Comparison of ENCODE assay signal across 13 mouse cellular contexts in genomic region chr16:44545153-44545552, GRCm38 (mm10). TPM values are rescaled to one million over a fixed set of nuclear protein-coding genes. Genes with fewer than 3 reads are reported as not detected.
DNase-seq lines count a peak whose midpoint lies in the region; ATAC-seq and TF ChIP-seq lines count a peak whose summit lies in the region.
"Had no signal": no experiment of that assay in that cellular context is flagged by ENCODE, and none has a peak within 500 bp of the region (broad histone marks: within the 10 kb centered on the region; RNA-seq: fewer than 3 reads in every experiment).

No protein-coding gene starts in this region.

- peaks cover 5% of the 10 kb centered on the region; the same call in 1 of the 2 replicates for H3K36me3 ChIP-seq in lung, embryonic 14.5 days (ENCODE audit: insufficient read depth)
- peaks cover 4% of the 10 kb centered on the region; the same call in 1 of the 2 replicates for H3K36me3 ChIP-seq in embryonic facial prominence, embryonic 15.5 days
- H3K36me3 ChIP-seq in limb, embryonic 13.5 days = peaks cover 33% of the 10 kb centered on the region
- H3K36me3 ChIP-seq in neural tube, embryonic 13.5 days = no peaks in the 10 kb centered on the region
- no peaks in the 10 kb centered on the region for H3K36me3 ChIP-seq in liver, postnatal 0 days (replicated peaks; ENCODE audit: insufficient read depth, low read length)

- 39% methylated on average over 7 of the region's 7 CpGs for WGBS in lung, embryonic 14.5 days
- WGBS in embryonic facial prominence, embryonic 15.5 days = 13% methylated on average over 7 of the region's 7 CpGs
- 27% methylated on average over 7 of the region's 7 CpGs for WGBS in limb, embryonic 13.5 days
- WGBS in neural tube, embryonic 13.5 days = 24% methylated on average over 7 of the region's 7 CpGs
- 65% methylated on average over 7 of the region's 7 CpGs for WGBS in liver, postnatal 0 days (ENCODE audit: insufficient replicate concordance)

- H3K9me3 ChIP-seq in lung, embryonic 14.5 days (ENCODE audit: low read depth, low read length) = no peaks in the 10 kb centered on the region
- no peaks in the 10 kb centered on the region for H3K9me3 ChIP-seq in embryonic facial prominence, embryonic 15.5 days (replicated peaks)
- no peaks in the 10 kb centered on the region for H3K9me3 ChIP-seq in limb, embryonic 13.5 days
- no peaks in the 10 kb centered on the region for H3K9me3 ChIP-seq in neural tube, embryonic 13.5 days
- H3K9me3 ChIP-seq in liver, postnatal 0 days (ENCODE audit: low read length) = no peaks in the 10 kb centered on the region

- TF ChIP-seq CTCF in lung, embryonic 14.5 days (IDR thresholded peaks at IDR 0.05; ENCODE audit: low read depth) = no peak
- TF ChIP-seq CTCF in liver, postnatal 0 days (IDR thresholded peaks at IDR 0.05; ENCODE audit: low read depth) = no peak

- DNase-seq in lung, embryonic 14.5 days = no peak
- DNase-seq in lung, postnatal 14 days = no peak
- no peak for DNase-seq in liver, postnatal 0 days
- DNase-seq in urinary bladder, postnatal 14 days (ENCODE audit: low spot score) = no peak
- DNase-seq: embryo, embryonic 11 days; gastrocnemius, postnatal 14 days; kidney, postnatal 36 days; lung, adult 2 months; thymus, postnatal 4 days had no signal

- peak overlapping the region; percentile 36; the same call in 1 of the 2 replicates for H3K27ac ChIP-seq in lung, embryonic 14.5 days (ENCODE audit: low read depth)
- H3K27ac ChIP-seq in embryonic facial prominence, embryonic 15.5 days (replicated peaks) = peak overlapping the region; percentile 71
- peak overlapping the region; percentile 6; the same call in 1 of the 2 replicates for H3K27ac ChIP-seq in limb, embryonic 13.5 days
- 0 out of 2 replicates have a peak overlapping the region, but pooled peaks have one; percentile 13 for H3K27ac ChIP-seq in neural tube, embryonic 13.5 days (replicated peaks)
- H3K27ac ChIP-seq in liver, postnatal 0 days (ENCODE audit: low read depth) = no peak overlapping the region

- no peak overlapping the region for H3K4me3 ChIP-seq in lung, embryonic 14.5 days (ENCODE audit: low read depth, low read length)
- H3K4me3 ChIP-seq in embryonic facial prominence, embryonic 15.5 days (replicated peaks) = no peak overlapping the region
- no peak overlapping the region for H3K4me3 ChIP-seq in limb, embryonic 13.5 days
- no peak overlapping the region for H3K4me3 ChIP-seq in neural tube, embryonic 13.5 days
- no peak overlapping the region for H3K4me3 ChIP-seq in liver, postnatal 0 days (ENCODE audit: low read depth, low read length)

- TF ChIP-seq EP300 in liver, postnatal 0 days (IDR thresholded peaks at IDR 0.05; ENCODE audit: low read depth) = no peak

- no peaks in the 10 kb centered on the region for H3K27me3 ChIP-seq in lung, embryonic 14.5 days (ENCODE audit: insufficient read depth, low read length)
- H3K27me3 ChIP-seq in embryonic facial prominence, embryonic 15.5 days = no peaks in the 10 kb centered on the region
- no peaks in the 10 kb centered on the region for H3K27me3 ChIP-seq in limb, embryonic 13.5 days
- H3K27me3 ChIP-seq in neural tube, embryonic 13.5 days = no peaks in the 10 kb centered on the region
- H3K27me3 ChIP-seq in liver, postnatal 0 days (ENCODE audit: insufficient read depth, low read length) = no peaks in the 10 kb centered on the region

- no peak overlapping the region for H3K4me2 ChIP-seq in lung, embryonic 14.5 days
- peak overlapping the region; percentile 21; the same call in 1 of the 2 replicates for H3K4me2 ChIP-seq in embryonic facial prominence, embryonic 15.5 days (replicated peaks)
- H3K4me2 ChIP-seq in limb, embryonic 13.5 days (replicated peaks) = peak overlapping the region; percentile 16; the same call in 1 of the 2 replicates
- H3K4me2 ChIP-seq in neural tube, embryonic 13.5 days = peak overlapping the region; percentile 21
- no peak overlapping the region for H3K4me2 ChIP-seq in liver, postnatal 0 days (ENCODE audit: low read depth, low read length)

- H3K9ac ChIP-seq in lung, embryonic 14.5 days = no peak overlapping the region
- H3K9ac ChIP-seq in embryonic facial prominence, embryonic 15.5 days = no peak overlapping the region
- 0 out of 2 replicates have a peak overlapping the region, but pooled peaks have one; percentile 35 for H3K9ac ChIP-seq in limb, embryonic 13.5 days
- no peak overlapping the region for H3K9ac ChIP-seq in neural tube, embryonic 13.5 days
- H3K9ac ChIP-seq in liver, postnatal 0 days (replicated peaks) = no peak overlapping the region

- ATAC-seq in lung, embryonic 14.5 days (ENCODE audit: insufficient read depth) = no peak
- ATAC-seq in embryonic facial prominence, embryonic 15.5 days (ENCODE audit: insufficient number of reproducible peaks, low FRiP score, low TSS enrichment, low read depth) = no peak
- no peak for ATAC-seq in limb, embryonic 13.5 days (ENCODE audit: low FRiP score, low read depth)
- no peak for ATAC-seq in neural tube, embryonic 13.5 days (ENCODE audit: low read depth)
- ATAC-seq in liver, postnatal 0 days = no peak
- ATAC-seq: intestine, embryonic 16.5 days had no signal

- peaks cover 57% of the 10 kb centered on the region for H3K4me1 ChIP-seq in lung, embryonic 14.5 days (ENCODE audit: insufficient read depth)
- H3K4me1 ChIP-seq in embryonic facial prominence, embryonic 15.5 days = peaks cover 89% of the 10 kb centered on the region
- peaks cover 96% of the 10 kb centered on the region for H3K4me1 ChIP-seq in limb, embryonic 13.5 days
- H3K4me1 ChIP-seq in neural tube, embryonic 13.5 days (replicated peaks) = peaks cover 86% of the 10 kb centered on the region
- H3K4me1 ChIP-seq in liver, postnatal 0 days (ENCODE audit: insufficient read depth) = no peaks in the 10 kb centered on the region

RNA-seq across cellular contexts. Expression of gene Boc, which starts 13.5 kb away (rescaled TPM):
- polyA plus RNA-seq in lung, embryonic 14.5 days (2014; fragmentation: Nextera tagmentation; extraction: Ambion mirVana) = 36.4 and 38.8 TPM in 2 replicates
- 42.3 and 49.1 TPM in 2 replicates for polyA plus RNA-seq in embryonic facial prominence, embryonic 15.5 days (2015; fragmentation: Nextera tagmentation; extraction: Ambion mirVana)
- polyA plus RNA-seq in limb, embryonic 13.5 days (2015; fragmentation: Nextera tagmentation; extraction: Ambion mirVana) = 58.7 and 63.5 TPM in 2 replicates
- 11.5 and 14.4 TPM in 2 replicates for polyA plus RNA-seq in neural tube, embryonic 13.5 days (2015; fragmentation: Nextera tagmentation; extraction: Ambion mirVana)
- polyA plus RNA-seq in liver, postnatal 0 days (2015; fragmentation: Nextera tagmentation; extraction: Ambion mirVana) = 0.14 and 0.17 TPM in 2 replicates

Comparison
In these comparisons a context has a peak if more than half of its experiments do, and no peak if none do; other contexts are left out.
1. H3K4me2 ChIP-seq: peak in embryonic facial prominence, embryonic 15.5 days (single experiment), limb, embryonic 13.5 days (single experiment) and neural tube, embryonic 13.5 days (single experiment); none in lung, embryonic 14.5 days (single experiment) and liver, postnatal 0 days (single experiment).
2. RNA of gene Boc, which starts 13.5 kb away (polyA plus RNA-seq): 58.7 to 63.5 TPM in limb, embryonic 13.5 days, 42.3 to 49.1 TPM in embryonic facial prominence, embryonic 15.5 days, 36.4 to 38.8 TPM in lung, embryonic 14.5 days and 11.5 to 14.4 TPM in neural tube, embryonic 13.5 days; 0.14 to 0.17 TPM in liver, postnatal 0 days; every median in the first group is over 10 times any median in the second.